Mouse (Mus musculus): ENCODE results near the gene Fam240a. TPM values are rescaled to one million over a fixed set of nuclear protein-coding genes. Genes with fewer than 3 reads are reported as not detected.

Gene Fam240a
- total RNA-seq, 2 experiments from 2014 or later = not detected

DNA sequence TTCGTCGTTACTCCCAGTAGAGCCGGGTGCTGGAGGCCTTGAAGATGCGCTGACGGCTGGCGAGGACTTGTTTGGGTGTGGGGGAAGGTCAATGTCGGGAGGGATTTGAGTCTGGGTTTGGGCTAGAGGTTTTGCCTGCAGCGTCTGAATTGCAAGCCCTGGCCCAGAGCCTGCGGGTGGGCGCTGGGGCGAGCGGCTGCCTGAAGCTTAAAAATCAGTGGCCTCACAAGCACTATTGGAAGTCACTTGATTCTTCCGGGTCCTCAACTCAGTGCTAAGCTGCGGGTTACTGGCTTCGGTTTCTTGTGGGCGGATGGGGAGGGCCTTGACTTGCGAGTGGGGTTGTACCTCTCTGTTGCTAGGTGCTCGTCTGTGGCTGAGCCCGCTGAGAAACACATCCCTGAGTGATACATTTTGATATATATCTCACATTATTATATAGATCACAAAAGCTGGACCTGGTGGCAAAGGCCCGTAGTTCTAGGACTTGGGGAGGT, 29.9 kb upstream of the Fam240a start:
- ATAC-seq (replicated peaks; ENCODE audit: low FRiP score, poor library complexity, severe bottlenecking) = no peak

DNA sequence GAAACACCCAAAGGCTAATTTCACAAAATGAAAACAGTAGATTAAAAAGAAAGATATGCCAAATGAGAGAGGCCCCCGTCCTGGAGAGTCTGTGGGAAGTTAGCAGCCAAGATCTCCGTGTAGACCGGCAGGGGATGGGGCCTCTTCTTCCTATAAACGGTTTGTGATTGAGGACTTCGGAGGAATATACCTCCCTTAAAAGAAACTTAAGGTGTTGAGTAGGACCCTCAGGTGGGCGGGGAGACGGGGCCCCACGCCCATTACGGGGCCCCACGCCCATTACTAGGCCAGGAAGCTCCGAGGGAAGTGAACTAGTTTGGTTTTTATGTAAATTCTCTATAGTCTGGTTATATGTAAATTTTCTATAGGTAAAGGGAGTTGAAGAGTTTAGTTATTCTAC, 29.3 kb upstream of the Fam240a start, which contains the start of gene Tdgf1:
TSS of gene Tdgf1 (minus strand) at position 233 of the 400 bp plus-strand sequence.
- no peak for ATAC-seq (replicated peaks; ENCODE audit: low FRiP score, poor library complexity, severe bottlenecking)

DNA sequence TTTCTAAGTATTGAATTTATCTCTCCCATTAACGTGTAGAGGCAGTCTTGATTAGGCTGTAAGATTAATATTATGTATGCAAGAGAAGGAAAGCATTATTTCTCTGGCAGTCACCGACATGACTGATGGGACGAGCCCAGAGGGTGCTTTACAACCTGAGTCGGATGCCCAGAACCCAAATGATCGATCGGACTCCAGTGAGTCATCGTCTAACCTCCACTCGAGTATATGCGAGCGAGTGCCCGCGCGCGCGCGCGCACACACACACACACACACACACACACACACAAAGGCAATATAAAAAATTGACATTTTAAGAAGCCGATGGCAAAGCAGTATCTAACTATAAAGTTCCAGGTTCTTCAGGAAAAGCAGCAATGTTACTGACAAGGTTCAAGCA, 28.7 kb upstream of the Fam240a start:
- ATAC-seq (replicated peaks; ENCODE audit: low FRiP score, poor library complexity, severe bottlenecking) = no peak

DNA sequence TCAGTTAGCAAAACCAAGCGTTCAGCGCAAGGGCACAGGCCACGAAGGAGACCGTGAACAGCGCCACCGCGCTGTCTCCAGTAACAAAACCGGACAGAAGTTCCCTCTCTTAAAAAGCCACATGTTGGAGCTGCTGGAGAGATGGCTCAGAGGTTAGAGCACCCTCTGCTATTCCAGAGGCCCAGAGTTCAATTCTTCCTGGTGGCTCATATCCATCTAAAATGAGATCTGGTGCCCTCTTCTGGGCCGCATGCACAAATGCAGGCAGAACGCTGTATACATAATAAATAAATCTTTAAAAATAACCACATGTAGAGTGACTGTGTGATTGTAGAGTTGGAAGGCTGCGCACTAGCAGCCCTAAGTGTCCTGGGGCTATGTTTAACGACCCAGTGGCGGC, 27.6 kb upstream of the Fam240a start:
- ATAC-seq (replicated peaks; ENCODE audit: low FRiP score, poor library complexity, severe bottlenecking) = no peak

DNA sequence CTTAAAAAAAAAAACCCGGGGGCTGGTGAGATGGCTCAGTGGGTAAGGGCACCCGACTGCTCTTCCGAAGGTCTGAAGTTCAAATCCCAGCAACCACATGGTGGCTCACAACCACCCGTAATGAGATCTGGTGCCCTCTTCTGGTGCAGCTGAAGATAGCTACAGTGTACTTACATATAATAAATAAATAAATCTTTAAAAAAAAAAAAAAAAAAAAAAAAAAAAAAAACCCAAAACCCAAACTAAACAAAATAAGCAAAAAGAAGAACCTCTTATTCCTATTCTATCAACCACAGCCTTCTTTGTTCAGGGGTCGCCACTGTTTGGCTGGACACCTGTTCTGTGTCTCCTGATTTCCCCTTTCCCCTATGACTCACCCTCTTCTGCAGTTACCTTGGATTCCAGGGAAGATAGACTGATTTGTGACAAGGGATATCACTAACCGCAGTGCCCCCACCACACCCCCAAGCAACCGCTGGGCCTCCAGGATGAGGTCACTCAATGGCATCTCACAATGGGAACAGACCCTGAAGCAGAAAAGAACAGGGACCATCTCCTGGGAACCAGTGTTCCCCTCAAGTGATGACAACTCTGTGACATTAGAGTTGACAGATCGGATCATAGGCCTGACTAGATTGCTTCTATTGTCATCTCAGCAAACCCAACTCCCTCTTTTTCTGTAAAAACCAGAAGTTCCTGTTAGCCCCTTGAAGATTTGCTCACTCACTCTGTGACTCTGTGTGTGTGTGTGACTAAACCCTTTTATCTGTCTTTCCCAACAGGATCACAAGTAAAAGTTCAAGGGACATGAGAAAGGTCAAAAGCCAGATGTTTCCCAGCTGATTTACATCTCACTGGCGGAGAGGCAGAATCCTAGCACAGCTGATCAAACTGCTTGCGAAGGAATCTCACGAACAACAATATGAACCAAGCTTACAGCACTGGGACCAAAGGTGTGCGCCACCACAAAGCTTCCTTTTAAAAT, 21.1 kb upstream of the Fam240a start:
- ATAC-seq (replicated peaks; ENCODE audit: low FRiP score, poor library complexity, severe bottlenecking) = no peak

DNA sequence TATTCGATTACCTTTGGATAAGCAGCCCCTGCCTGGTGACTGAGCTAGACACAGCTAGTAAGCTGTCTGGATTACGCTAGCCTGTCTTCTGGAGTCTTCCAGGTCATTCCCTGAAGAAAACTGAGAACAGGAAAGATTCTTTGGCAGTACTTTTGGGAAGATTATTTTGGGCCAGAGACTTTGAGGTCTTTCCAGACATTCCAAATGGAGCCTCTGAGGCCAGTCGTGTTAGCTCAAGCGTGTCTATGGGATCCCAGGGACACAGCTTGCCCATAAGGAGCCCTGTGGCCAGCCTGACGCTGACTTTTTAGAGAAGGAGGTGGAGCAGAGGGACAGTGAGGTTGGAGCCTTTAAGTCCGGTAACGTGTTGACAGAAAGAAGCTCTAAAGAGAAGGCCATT, 19.3 kb upstream of the Fam240a start:
- ATAC-seq (replicated peaks; ENCODE audit: low FRiP score, poor library complexity, severe bottlenecking) = no peak

DNA sequence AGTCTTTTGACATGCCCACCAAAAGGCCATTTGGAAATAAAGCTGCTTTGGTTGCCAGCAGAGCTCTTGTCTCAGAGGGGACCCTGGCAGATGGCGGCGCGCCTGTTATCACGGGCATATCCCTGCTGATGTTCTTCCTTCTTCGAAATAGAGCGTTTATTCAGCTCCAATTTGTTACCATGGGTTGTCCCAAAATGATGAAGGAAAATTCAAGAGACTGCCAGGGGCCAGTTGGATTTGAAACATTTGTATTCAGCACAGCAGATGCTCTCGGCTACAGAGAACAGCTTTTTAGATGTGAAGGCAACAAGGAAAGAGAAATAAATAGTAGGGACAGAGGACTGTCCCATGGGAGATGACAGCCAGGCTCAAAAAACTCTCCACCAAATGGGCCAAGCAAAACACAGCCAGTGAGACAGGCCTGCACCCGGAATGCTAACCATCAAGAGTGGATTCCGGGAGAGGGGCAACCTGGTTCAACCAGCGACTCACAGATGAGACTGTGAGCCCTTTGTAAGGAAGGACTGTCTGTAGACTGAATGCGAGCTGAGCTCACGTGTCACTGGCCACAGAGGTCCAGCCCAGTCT, 17.3 kb upstream of the Fam240a start:
- ATAC-seq (replicated peaks; ENCODE audit: low FRiP score, poor library complexity, severe bottlenecking) = no peak

DNA sequence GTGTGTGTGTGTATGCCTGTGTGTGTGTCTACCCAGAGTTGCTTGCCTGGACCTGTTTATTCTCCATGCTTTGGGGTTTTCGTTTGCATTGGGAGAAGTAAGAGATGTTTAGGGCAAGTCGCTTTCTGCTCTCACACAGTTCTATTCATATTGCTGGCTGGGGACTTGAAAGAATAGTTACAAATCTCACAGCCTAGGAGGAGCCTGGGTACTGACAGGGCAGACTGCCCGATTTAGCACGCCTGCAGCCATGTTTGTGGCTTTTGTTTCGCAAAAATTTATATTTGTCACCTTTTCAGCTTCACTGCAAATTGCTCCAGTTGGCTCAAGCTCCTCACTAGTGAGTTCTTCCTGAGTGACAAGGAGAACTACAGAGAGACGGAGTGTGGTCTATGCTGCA, 14.9 kb upstream of the Fam240a start:
- no peak for ATAC-seq (replicated peaks; ENCODE audit: low FRiP score, poor library complexity, severe bottlenecking)

DNA sequence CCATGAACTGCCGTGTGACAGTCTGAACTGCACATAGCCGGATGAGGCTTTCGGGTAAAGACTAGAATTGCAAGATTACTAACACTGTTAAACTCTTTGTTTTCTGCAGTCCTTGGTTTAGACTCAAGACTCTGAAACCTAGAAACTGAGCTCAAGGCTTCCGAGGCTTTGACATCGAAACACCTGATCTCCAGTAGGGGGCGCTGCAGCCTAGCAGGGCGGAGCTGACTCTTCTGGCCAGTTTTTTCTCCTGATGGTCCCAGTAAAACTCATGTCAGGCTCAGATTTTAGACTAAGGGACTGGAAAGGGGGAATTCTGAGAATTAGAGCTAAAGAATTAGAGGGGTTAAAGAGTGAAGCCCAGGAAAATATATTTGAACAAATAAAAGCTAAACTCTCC, 6.1 kb upstream of the Fam240a start:
- ATAC-seq (replicated peaks; ENCODE audit: low FRiP score, poor library complexity, severe bottlenecking) = no peak

DNA sequence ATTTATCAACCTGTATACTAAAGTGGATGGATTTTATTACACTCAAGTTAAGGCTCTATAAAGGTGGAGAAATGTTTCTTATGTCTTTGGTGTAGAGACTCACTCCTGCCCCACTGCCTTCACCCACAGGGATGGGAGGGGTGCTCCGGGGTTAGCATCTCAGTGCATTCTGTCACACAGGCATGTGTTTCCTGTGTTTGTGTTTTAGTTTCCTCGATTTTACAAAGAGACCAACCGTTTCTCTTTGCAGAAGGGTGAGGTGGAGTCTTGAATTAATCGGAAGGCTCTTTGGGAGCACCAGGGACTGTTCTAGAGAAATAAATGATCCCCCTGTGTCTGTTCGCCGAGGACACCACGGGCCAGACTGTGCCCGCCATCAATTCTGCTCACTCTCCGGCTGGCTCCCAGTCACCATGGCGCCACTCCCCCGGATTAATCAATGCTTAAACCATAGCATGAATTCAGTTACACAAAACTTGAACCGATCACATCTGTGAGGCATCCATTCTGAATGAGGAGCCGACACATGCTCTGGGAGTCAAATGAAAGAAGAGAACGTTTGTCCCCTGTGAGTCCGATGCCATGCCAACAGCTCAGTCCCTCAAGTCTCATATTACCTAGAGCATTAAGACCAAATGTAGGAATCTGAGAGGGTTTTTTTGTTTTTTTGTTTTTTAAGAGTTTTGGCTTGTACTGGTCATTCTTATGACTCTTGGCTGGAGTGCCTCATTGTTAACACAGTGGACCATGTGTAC, 4.2 kb upstream of the Fam240a start:
- no peak for ATAC-seq (replicated peaks; ENCODE audit: low FRiP score, poor library complexity, severe bottlenecking)

DNA sequence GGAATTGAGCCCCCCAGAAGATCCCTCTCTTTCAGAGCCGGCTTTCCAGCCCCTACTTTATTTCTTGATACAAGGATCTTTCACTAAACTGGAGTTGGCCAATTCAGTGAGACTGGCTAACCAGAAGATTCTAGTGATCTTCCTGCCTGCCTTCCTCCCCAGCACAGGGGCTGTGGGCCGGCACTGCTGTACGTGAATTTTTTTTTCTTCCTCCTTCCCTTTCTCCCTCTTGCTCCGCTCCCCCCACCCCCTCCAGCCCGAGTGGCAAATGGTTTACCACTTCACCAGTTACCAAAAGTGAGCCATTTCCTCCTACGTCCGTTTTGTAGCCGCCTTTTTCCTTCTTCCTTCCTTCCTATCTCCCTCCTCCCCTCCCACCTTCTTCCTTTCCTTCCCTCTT, 1.2 kb downstream of the Fam240a start:
- no peak for ATAC-seq (replicated peaks; ENCODE audit: low FRiP score, poor library complexity, severe bottlenecking)

DNA sequence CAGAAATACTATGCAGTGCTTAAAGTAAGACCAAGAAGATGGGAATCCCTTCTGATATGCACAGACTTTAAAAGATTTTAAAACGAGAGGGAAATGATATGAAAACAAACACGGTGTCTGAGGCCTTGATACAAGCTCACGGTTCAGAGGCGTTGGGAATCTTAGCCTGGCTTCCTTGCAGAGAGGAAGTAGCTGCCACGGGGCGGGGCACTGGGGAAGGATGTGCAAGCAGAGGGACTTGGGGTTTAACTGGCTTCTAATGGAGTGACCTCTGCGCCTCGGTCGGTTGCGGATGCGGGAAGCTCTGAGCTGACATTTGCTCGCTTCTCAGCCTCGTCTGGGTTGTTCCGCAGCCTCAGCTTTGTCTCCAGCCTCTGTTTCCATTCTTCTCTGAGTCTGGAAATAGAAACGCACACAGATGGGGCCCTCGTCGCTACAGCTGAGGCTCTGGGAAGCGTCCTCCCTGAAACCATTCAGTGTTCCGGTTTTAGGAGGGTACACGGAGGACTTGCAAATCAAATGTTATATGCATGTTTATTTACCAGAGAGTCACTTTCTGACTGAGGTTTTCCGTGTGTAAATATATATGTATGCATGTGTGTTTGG, 1.9 kb downstream of the Fam240a start:
- no peak for ATAC-seq (replicated peaks; ENCODE audit: low FRiP score, poor library complexity, severe bottlenecking)

DNA sequence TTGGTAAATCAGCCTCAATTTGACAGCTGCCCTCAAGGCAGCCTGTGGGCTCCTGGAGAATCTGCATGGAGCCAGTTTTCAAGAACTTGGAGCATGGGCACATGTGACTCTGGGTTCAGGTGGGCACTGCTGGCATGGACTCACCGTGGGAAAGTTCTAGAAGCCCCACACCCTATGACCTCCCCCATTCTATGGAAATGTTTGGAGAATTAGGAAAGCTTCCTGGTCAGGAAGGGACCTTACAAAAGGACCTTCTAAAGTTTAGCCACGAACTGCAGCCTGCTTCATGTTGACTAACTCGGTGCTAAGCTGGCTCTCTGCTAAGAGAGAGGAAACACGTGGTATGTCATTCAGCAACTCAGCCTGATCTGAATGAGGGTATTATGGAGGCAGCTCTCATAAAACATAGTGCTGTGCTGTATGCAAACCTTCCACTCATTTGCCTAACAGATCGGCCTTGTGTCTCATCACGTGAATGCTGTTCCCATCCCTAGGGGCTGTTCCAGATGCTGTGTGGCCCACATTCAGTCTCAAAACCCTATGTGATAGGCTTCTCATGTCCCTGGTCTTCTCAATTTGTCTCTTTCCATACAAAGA, 7.2 kb downstream of the Fam240a start:
- no peak for ATAC-seq (replicated peaks; ENCODE audit: low FRiP score, poor library complexity, severe bottlenecking)

DNA sequence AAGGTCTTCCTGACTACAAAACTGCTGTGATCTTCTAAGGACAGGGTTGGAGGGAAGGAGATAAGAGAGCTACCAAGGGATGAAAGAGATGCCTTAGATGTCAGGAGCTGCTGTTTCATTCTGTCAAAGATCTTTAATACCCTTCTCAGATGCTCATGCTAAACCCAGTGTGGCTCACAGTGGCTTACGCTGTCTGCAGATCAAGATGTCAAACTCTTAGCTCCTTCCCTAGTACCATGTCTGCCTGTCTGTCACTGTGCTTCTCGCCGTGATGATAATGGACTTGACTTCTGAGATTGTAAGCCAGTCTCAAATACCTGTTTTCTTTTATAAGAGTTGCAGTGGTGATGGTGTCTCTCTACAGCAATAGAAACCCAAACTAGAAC, 8.0 kb downstream of the Fam240a start:
- no peak for ATAC-seq (replicated peaks; ENCODE audit: low FRiP score, poor library complexity, severe bottlenecking)

DNA sequence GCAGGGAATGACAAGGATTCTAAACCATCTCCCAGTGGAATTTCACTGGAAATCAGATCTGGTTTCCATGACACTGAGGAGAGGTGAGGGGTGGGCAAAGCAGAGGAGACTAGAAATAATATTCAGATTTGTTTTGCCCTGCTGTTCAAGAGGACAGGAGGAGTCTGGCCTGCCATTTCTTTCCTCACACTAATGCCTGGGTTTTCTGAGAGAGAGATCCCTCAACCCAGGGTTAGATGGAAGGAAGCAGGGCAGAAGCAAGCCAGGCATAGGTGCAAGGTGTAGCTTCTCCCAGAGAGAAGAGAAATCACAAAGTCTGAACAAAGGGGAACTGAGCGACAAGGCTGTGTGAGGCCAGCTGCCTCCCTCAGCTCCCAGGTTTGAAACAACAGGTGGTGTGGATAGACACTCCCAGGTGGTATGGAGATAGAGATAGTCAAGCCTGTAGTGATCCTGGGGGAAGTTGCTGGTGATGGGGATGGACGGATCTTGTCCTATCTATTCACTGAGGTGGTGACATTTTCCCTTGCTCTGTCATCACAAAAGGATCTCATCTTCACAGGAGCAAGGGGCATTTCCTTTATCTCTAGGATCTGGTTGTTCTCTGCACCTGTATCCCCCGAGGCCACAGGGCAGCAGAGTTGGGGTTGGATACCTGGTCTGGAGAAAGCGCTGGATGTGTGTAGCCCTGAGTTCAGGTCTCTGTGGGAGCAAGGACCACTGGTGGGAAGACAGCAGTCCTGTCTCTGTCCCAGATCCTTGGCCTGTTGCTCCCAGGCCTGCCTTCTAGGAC, 8.6 kb downstream of the Fam240a start:
- no peak for ATAC-seq (replicated peaks; ENCODE audit: low FRiP score, poor library complexity, severe bottlenecking)

DNA sequence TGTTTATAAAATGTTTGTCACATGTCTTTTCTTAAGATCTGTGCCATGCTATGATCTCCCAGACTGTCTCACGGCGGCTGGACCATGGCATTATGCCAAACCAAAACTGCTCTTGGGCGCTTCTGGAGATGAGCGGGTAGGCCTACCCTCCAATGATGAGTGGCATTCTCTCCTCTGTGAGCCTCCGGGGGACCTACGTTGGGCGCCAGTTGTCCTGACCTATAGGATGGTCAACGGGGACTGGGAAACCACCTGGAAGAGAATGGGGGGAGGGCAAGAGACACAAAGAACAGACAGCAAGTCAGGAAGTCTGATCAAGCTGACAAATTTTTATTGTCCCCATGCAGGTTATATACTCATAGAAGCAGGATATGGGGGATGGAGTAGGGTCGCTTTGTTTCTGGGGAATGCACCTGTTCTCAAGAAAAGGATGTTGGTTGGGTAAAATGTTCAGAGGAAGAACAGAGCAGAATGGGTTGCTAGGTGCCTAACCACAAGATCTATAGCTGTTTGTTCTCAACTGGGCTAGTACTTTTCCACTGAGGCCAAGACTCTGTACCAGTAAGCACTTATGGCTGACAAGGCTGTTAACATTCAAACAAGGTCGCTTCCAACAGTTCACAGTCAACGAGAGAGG, 9.3 kb downstream of the Fam240a start:
- ATAC-seq (replicated peaks; ENCODE audit: low FRiP score, poor library complexity, severe bottlenecking) = no peak

DNA sequence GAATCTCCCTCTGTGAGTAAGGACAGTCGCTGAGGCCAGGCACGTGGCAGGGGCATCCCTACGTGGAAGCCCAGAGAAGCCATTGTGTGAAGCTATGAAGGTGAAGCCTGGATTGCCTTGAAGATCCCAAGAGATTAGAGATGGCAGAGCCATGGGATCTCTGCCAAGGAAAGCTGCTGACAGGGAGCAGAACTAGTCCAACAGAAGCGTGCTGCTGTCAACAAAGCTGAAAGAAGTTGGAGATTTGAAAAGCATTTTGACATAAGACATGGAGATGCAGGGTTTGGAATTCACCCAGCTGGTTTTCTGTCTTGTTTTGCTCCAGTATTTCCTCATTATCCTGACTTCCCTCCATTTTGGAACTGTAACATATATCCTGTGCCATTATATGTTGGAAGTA, 14.4 kb downstream of the Fam240a start:
- ATAC-seq (replicated peaks; ENCODE audit: low FRiP score, poor library complexity, severe bottlenecking) = no peak

DNA sequence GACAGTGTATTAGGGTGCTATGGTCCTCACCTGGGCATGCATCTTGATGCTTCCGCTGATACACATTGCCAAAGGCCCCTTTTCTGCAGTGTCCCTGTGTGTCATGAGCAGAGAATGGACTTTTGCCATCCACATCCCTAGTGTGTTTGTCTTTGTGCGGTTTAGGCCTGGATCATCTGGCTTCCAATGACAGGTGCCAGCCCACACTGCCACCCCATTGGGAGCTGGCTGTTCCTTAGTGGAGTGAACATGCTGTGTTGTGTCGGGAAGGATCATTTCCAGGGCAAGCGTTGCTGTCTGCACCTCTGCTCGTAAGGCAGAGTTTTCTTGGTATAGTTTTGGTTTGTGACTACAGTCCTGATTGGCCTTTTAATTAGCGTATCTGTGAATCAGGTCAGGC, 15.5 kb downstream of the Fam240a start:
- ATAC-seq (replicated peaks; ENCODE audit: low FRiP score, poor library complexity, severe bottlenecking) = no peak
